Mouse (Mus musculus) stomach, postnatal 0 days (tissue): ENCODE results near the gene Ndufv3. TPM values are rescaled to one million over a fixed set of nuclear protein-coding genes. Genes with fewer than 3 reads are reported as not detected.

ENCODE experiments used
- ATAC-seq: fragments of 200-750 bp; cut with Nextera tagmentation; 2 replicates; pipeline ENCODE4 v1.8.0; 2017; ENCODE audit not compliant: low FRiP score, low TSS enrichment
- DNase-seq: peaks from one replicate; pipeline ENCODE4 v3.0.0-alpha.2; 2016; ENCODE audit warnings: low spot score
- H3K27ac ChIP-seq: fragments of 300-500 bp; sonication (generic); replicated peaks from 2 replicates; pipeline ENCODE4 v1.5.1; 2014; ENCODE audit warnings: mild to moderate bottlenecking, control low read depth
- H3K27me3 ChIP-seq: fragments of 300-500 bp; sonication (generic); 2 replicates; pipeline ENCODE4 v1.6.1; 2014; ENCODE audit warnings: low read length; ENCODE audit not compliant: control insufficient read depth, insufficient read depth
- H3K36me3 ChIP-seq: fragments of 300-500 bp; sonication (generic); 2 replicates; pipeline ENCODE4 v1.6.1; 2014; ENCODE audit warnings: low read length, mixed read lengths; ENCODE audit not compliant: control insufficient read depth, insufficient read depth
- H3K4me1 ChIP-seq: fragments of 300-500 bp; sonication (generic); replicated peaks from 2 replicates; pipeline ENCODE4 v1.6.1; 2014; ENCODE audit warnings: antibody characterized with exemption; ENCODE audit not compliant: control insufficient read depth, insufficient read depth
- H3K4me2 ChIP-seq: fragments of 300-500 bp; sonication (generic); replicated peaks from 2 replicates; pipeline ENCODE4 v1.6.1; 2014; ENCODE audit warnings: low read depth, mild to moderate bottlenecking, control low read depth, moderate library complexity
- H3K4me3 ChIP-seq: fragments of 300-500 bp; sonication (generic); 2 replicates; pipeline ENCODE4 v1.5.1; 2014; ENCODE audit warnings: low read depth, low read length, control low read depth
- H3K9ac ChIP-seq: fragments of 300-500 bp; sonication (generic); 2 replicates; pipeline ENCODE4 v1.6.1; 2014; ENCODE audit warnings: mild to moderate bottlenecking, low read length, control low read depth, mixed read lengths
- H3K9me3 ChIP-seq: fragments of 300-500 bp; sonication (generic); 2 replicates; pipeline ENCODE4 v1.6.1; 2016; ENCODE audit warnings: low read length; ENCODE audit not compliant: control insufficient read depth
- CTCF ChIP-seq: IDR thresholded peaks from 2 replicates; pipeline ENCODE4 v1.5.1; 2016; ENCODE audit warnings: antibody characterized with exemption, low read depth, mild to moderate bottlenecking, moderate library complexity
- EP300 ChIP-seq: optimal IDR thresholded peaks from 2 replicates; pipeline ENCODE3; 2016; ENCODE audit warnings: antibody characterized with exemption
- WGBS: fragments of 180-500 bp; shearing (Covaris S2); extraction: QIAGEN DNeasy Blood & Tissue Kit; methylation state at CpG from one replicate; pipeline ENCODE4 v1.1.7; 2014; 5-methylcytosine and 5-hydroxymethylcytosine counted together
- polyA plus RNA-seq: library from polyadenylated mRNA; unstranded; fragments of >200 nt; fragmentation: Nextera tagmentation; extraction: Ambion mirVana; gene quantifications from 2 replicates; pipeline ENCODE4 v1.2.1, GENCODE M21; 2015

The Ndufv3 gene
- polyA plus RNA-seq: 334 and 344 TPM in 2 replicates

DNA sequence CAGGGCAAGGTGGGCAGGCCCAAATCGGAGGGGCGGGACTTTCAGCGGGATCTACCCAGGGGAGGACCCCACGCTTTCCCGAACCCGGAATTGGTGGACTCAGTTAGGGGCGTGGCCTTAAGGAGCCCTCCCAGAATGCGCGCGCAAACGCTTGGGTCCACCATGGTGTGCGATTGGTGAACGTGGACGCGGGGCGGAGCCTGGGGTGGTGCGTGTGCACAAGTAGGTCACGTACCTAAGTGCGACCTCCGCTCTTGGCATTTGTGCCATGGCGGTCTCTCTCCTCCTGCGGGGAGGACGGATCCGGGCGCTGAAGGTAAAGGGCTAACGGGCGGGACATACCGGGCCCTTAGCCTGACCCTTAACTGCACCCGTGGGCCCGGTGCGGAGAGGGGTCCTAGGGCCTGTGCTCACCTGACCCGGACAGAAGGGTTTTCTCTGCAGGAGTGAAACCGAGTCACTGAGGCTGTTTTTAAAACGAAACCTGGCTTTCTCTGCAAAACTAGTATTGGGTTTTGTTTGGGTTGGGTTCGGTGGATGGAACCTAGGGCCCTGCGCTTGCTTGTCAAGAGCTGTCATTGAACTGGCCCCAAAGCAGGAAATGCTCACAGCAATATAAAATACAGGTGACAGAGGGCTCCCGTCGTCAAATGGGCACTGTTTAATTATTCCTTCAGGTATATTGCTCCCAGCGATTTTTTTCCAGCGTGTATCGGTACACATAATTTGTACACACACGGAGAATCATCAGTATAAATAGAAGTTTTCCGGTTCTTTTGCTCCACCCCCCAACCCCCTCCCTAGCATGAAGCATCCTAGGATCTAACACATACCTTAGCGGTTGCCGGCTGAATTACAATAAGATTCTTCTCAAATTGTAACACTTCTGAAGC lies at the start of gene Ndufv3, which contains the start of gene Wdr4:
Gene Ndufv3 (plus strand): TSS at position 170 of the 893 bp plus-strand sequence.
Gene Wdr4 (minus strand): TSS at position 35 of the 893 bp plus-strand sequence.
- TF ChIP-seq CTCF: peak; percentile 38; the same call in 1 of the 2 replicates
- no peak for TF ChIP-seq EP300
- Histone ChIP-seq H3K36me3 (peaks cover 5% of the 10 kb centered on the region; the same call in 1 of the 2 replicates), H3K9me3 (no peaks in the 10 kb centered on the region), H3K27ac (peak within 1 kb of the TSS; percentile 88), H3K9ac (peak within 1 kb of the TSS; percentile 78), H3K4me3 (peak within 1 kb of the TSS; percentile 79), H3K4me2 (peak within 1 kb of the TSS; percentile 70), H3K27me3 (no peaks in the 10 kb centered on the region), H3K4me1 (no peaks in the 10 kb centered on the region)
- ATAC-seq (peak; percentile 99), DNase-seq (peak; percentile 99)
- WGBS: under 1% methylated on average over 45 of the region's 45 CpGs

GRCm38 (mm10) chr17:31470766-31471418 lies 49.0 kb upstream of the Ndufv3 start:
- Histone ChIP-seq H3K36me3 (peaks cover 10% of the 10 kb centered on the region), H3K4me2 (no peak overlapping the region), H3K27ac (no peak overlapping the region), H3K27me3 (no peaks in the 10 kb centered on the region), H3K9ac (no peak overlapping the region), H3K4me1 (no peaks in the 10 kb centered on the region), H3K9me3 (no peaks in the 10 kb centered on the region), H3K4me3 (no peak overlapping the region)
- TF ChIP-seq EP300: no peak
- no peak for TF ChIP-seq CTCF
- ATAC-seq (no peak), DNase-seq (no peak)
- 78% methylated on average over 5 of the region's 5 CpGs for WGBS

DNA sequence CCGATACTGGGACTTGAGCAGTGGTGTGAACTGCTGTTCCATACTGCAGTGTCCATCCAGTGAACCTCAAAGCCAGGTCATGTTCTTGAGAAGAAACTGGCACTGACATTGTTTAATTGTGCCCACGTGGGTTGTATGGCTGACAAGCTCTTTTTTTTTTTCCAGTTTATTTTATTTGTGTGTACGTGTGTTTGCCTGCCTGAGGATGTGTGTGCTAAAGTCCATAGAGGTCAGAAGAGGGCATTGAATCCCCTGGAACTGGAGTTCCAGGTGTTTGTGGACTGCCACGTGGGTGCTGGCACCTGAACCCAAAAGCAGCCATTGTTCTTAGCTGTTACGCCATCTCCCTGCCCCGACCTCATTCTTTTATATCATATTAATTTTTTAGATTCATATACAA lies 45.5 kb upstream of the Ndufv3 start:
- H3K36me3 ChIP-seq: peaks cover 2% of the 10 kb centered on the region; the same call in 1 of the 2 replicates
- H3K9ac ChIP-seq: no peak overlapping the region
- 76% methylated on average over 6 of the region's 6 CpGs for WGBS

GRCm38 (mm10) chr17:31478606-31479005 lies 41.3 kb upstream of the Ndufv3 start:
- TF ChIP-seq EP300 (no peak), CTCF (no peak)
- H3K4me2 ChIP-seq: no peak overlapping the region
- 75% methylated on average over 7 of the region's 7 CpGs for WGBS
- H3K36me3 ChIP-seq: peaks cover 2% of the 10 kb centered on the region; the same call in 1 of the 2 replicates
- no peaks in the 10 kb centered on the region for H3K27me3 ChIP-seq
- no peak overlapping the region for H3K27ac ChIP-seq
- no peak overlapping the region for H3K9ac ChIP-seq
- DNase-seq: no peak
- H3K9me3 ChIP-seq: no peaks in the 10 kb centered on the region
- no peaks in the 10 kb centered on the region for H3K4me1 ChIP-seq
- no peak overlapping the region for H3K4me3 ChIP-seq
- no peak for ATAC-seq

More for the DNA sequence above, 45.5 kb upstream of the Ndufv3 start:
- TF ChIP-seq CTCF (no peak), EP300 (no peak)
- DNase-seq: no peak
- no peaks in the 10 kb centered on the region for H3K9me3 ChIP-seq
- H3K4me2 ChIP-seq: no peak overlapping the region
- no peak for ATAC-seq
- no peaks in the 10 kb centered on the region for H3K27me3 ChIP-seq
- no peak overlapping the region for H3K27ac ChIP-seq
- no peak overlapping the region for H3K4me3 ChIP-seq
- no peaks in the 10 kb centered on the region for H3K4me1 ChIP-seq

DNA sequence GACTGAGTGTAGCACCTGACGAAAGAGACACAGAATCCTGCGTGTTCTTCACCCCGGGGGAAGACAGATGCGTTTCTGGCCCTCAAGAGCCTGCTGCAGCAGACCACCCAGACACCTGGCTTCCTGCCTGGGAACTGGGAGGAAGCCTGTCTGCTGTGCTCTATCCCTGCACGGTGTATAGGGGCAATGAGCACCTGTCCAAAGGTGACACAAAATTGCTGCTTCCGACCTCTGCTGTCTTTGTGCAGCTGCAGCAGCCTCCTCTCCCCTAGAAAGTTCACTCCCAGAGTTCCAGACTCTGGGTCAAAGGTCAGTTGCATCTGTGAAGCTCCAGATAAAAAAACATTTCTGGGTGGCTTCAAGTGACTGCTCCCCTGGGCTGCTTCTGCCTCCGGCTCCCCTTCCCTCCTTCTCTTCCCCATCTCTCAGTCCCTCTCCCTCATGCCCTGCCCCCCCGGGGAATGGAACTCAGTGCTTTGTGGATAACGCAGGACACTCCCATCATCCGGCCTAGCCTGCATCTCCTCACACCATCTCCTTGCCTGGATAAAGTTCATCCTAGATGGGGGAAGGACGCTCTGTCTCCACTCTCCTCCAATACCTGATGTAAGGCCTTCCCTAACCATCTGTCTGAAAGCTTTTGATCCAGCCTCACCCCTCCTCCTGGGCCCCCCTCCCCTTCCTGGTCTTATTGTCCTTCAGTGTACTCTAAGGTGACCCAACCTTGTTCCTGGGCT lies 40.6 kb upstream of the Ndufv3 start:
- TF ChIP-seq CTCF (no peak), EP300 (no peak)
- Histone ChIP-seq H3K9ac (no peak overlapping the region), H3K4me1 (no peaks in the 10 kb centered on the region), H3K27ac (no peak overlapping the region), H3K36me3 (peaks cover 2% of the 10 kb centered on the region; the same call in 1 of the 2 replicates), H3K4me3 (no peak overlapping the region), H3K27me3 (no peaks in the 10 kb centered on the region), H3K4me2 (no peak overlapping the region), H3K9me3 (no peaks in the 10 kb centered on the region)
- ATAC-seq (no peak), DNase-seq (no peak)
- 43% methylated on average over 11 of the region's 11 CpGs for WGBS
